Mouse (Mus musculus): ENCODE results near the gene Hsph1. TPM values are rescaled to one million over a fixed set of nuclear protein-coding genes. Genes with fewer than 3 reads are reported as not detected.
A peak's percentile ranks its signal among the peaks of the same experiment; 100 is the strongest.

Gene Hsph1
- polyA plus RNA-seq, 1 experiment from 2014 or later, result 92.0 TPM

GRCm38 (mm10) chr5:149583507-149583906, 52.7 kb downstream of the Hsph1 start:
- H3K4me1 ChIP-seq (replicated peaks), result 0 out of 2 replicates have a peak, but pooled peaks cover 3% of the 10 kb centered on the region
- 37% methylated on average over 8 of the region's 8 CpGs for WGBS
- no peak overlapping the region for H3K4me2 ChIP-seq
- no peak for ATAC-seq (ENCODE audit: low FRiP score)
- no peak overlapping the region for H3K9ac ChIP-seq
- no peaks in the 10 kb centered on the region for H3K36me3 ChIP-seq
- no peak overlapping the region for H3K27ac ChIP-seq
- no peak overlapping the region for H3K4me3 ChIP-seq
- no peaks in the 10 kb centered on the region for H3K27me3 ChIP-seq
- H3K9me3 ChIP-seq, result no peaks in the 10 kb centered on the region

- H3K4me1 ChIP-seq (replicated peaks), result peaks cover 6% of the 10 kb centered on the region
- no peak overlapping the region for H3K4me2 ChIP-seq
- no peaks in the 10 kb centered on the region for H3K27me3 ChIP-seq
- no peaks in the 10 kb centered on the region for H3K36me3 ChIP-seq
- no peak overlapping the region for H3K27ac ChIP-seq
- WGBS, result 70% methylated on average over 5 of the region's 5 CpGs
- no peak for ATAC-seq (ENCODE audit: low FRiP score)
- no peak overlapping the region for H3K4me3 ChIP-seq
- no peaks in the 10 kb centered on the region for H3K9me3 ChIP-seq
- no peak overlapping the region for H3K9ac ChIP-seq
Measured at GRCm38 (mm10) chr5:149582642-149583262, 53.4 kb downstream of the Hsph1 start.

- H3K4me2 ChIP-seq, result no peak overlapping the region
- no peaks in the 10 kb centered on the region for H3K27me3 ChIP-seq
- peak overlapping the region; percentile 39; the same call in 1 of the 2 replicates for H3K9ac ChIP-seq
- no peaks in the 10 kb centered on the region for H3K9me3 ChIP-seq
- 24% methylated on average over 10 of the region's 10 CpGs for WGBS
- peaks cover 17% of the 10 kb centered on the region for H3K4me1 ChIP-seq (replicated peaks)
- H3K36me3 ChIP-seq, result no peaks in the 10 kb centered on the region
- no peak for ATAC-seq (ENCODE audit: low FRiP score)
- H3K4me3 ChIP-seq, result no peak overlapping the region
- peak overlapping the region; percentile 48; the same call in 1 of the 2 replicates for H3K27ac ChIP-seq
Measured at GRCm38 (mm10) chr5:149577449-149577848, 58.7 kb downstream of the Hsph1 start.

- Histone ChIP-seq H3K36me3 (no peaks in the 10 kb centered on the region), H3K4me1 (replicated peaks) (peaks cover 17% of the 10 kb centered on the region), H3K9me3 (no peaks in the 10 kb centered on the region), H3K27me3 (no peaks in the 10 kb centered on the region), H3K9ac (peak overlapping the region; percentile 39; the same call in 1 of the 2 replicates), H3K4me3 (no peak overlapping the region), H3K4me2 (no peak overlapping the region), H3K27ac (no peak overlapping the region)
- WGBS, result 51% methylated on average over 10 of the region's 10 CpGs
- no peak for ATAC-seq (ENCODE audit: low FRiP score)
Measured at GRCm38 (mm10) chr5:149576977-149577376, 59.2 kb downstream of the Hsph1 start.

GRCm38 (mm10) chr5:149568993-149569392, 67.2 kb downstream of the Hsph1 start:
- Histone ChIP-seq H3K4me2 (no peak overlapping the region), H3K4me1 (replicated peaks) (peaks cover 14% of the 10 kb centered on the region), H3K27me3 (no peaks in the 10 kb centered on the region), H3K9me3 (no peaks in the 10 kb centered on the region), H3K27ac (no peak overlapping the region), H3K36me3 (no peaks in the 10 kb centered on the region), H3K4me3 (no peak overlapping the region), H3K9ac (no peak overlapping the region)
- WGBS, result 86% methylated on average over 13 of the region's 13 CpGs
- no peak for ATAC-seq (ENCODE audit: low FRiP score)

- WGBS, result 78% methylated on average over 5 of the region's 5 CpGs
- H3K4me1 ChIP-seq (replicated peaks), result peaks cover 19% of the 10 kb centered on the region
- H3K4me3 ChIP-seq, result no peak overlapping the region
- H3K36me3 ChIP-seq, result no peaks in the 10 kb centered on the region
- ATAC-seq (ENCODE audit: low FRiP score), result no peak
- no peak overlapping the region for H3K27ac ChIP-seq
- H3K4me2 ChIP-seq, result no peak overlapping the region
- no peaks in the 10 kb centered on the region for H3K9me3 ChIP-seq
- no peaks in the 10 kb centered on the region for H3K27me3 ChIP-seq
- H3K9ac ChIP-seq, result no peak overlapping the region
Measured at GRCm38 (mm10) chr5:149566957-149567356, 69.2 kb downstream of the Hsph1 start.

GRCm38 (mm10) chr5:149566026-149566425, 70.2 kb downstream of the Hsph1 start:
- no peak overlapping the region for H3K27ac ChIP-seq
- no peak overlapping the region for H3K4me3 ChIP-seq
- WGBS, result 45% methylated on average over 11 of the region's 11 CpGs
- no peaks in the 10 kb centered on the region for H3K9me3 ChIP-seq
- ATAC-seq (ENCODE audit: low FRiP score), result no peak
- no peaks in the 10 kb centered on the region for H3K27me3 ChIP-seq
- H3K4me2 ChIP-seq, result no peak overlapping the region
- no peaks in the 10 kb centered on the region for H3K36me3 ChIP-seq
- no peak overlapping the region for H3K9ac ChIP-seq
- peaks cover 28% of the 10 kb centered on the region for H3K4me1 ChIP-seq (replicated peaks)

Other genes with a start within 250 kb of the Hsph1 start
- gene Medag, start 224.6 kb downstream of the Hsph1 start, polyA plus RNA-seq (2015; fragmentation: Nextera tagmentation; extraction: Ambion mirVana), result 2.1 and 2.5 TPM in 2 replicates
- gene Tex26, start 196.7 kb downstream of the Hsph1 start, polyA plus RNA-seq (2015; fragmentation: Nextera tagmentation; extraction: Ambion mirVana), result 0.93 and 1.5 TPM in 2 replicates
- gene Wdr95, start 107.7 kb downstream of the Hsph1 start, polyA plus RNA-seq (2015; fragmentation: Nextera tagmentation; extraction: Ambion mirVana), result 0.10 and 0.84 TPM in 2 replicates
- gene B3glct, start 41.9 kb upstream of the Hsph1 start, polyA plus RNA-seq (2015; fragmentation: Nextera tagmentation; extraction: Ambion mirVana), result 10.7 and 12.2 TPM in 2 replicates